ENCODE assay signal across 29 mouse cellular contexts in genomic region chr7:112801706-112802105, GRCm38 (mm10).
A peak's percentile ranks its signal among the peaks of the same experiment; 100 is the strongest.
DNase-seq lines count a peak whose midpoint lies in the region; ATAC-seq and TF ChIP-seq lines count a peak whose summit lies in the region.
"Had no signal": no experiment of that assay in that cellular context is flagged by ENCODE, and none has a peak within 500 bp of the region (broad histone marks: within the 10 kb centered on the region; RNA-seq: fewer than 3 reads in every experiment).

No protein-coding gene starts in this region.

- intact Hi-C loops in left cerebral cortex, postnatal 36 days (cut with DNase I): no loop called here

- no peaks in the 10 kb centered on the region for H3K27me3 ChIP-seq in forebrain, embryonic 12.5 days
- H3K27me3 ChIP-seq in forebrain, embryonic 10.5 days (ENCODE audit: poor library complexity, severe bottlenecking): no peaks in the 10 kb centered on the region
- H3K27me3 ChIP-seq in heart, postnatal 0 days (ENCODE audit: control insufficient read depth, insufficient read depth, low read length): no peaks in the 10 kb centered on the region
- H3K27me3 ChIP-seq in neural tube, embryonic 13.5 days: no peaks in the 10 kb centered on the region
- H3K27me3 ChIP-seq in neural tube, embryonic 15.5 days (replicated peaks): no peaks in the 10 kb centered on the region
- H3K27me3 ChIP-seq: CH12.LX; embryonic facial prominence, embryonic 15.5 days; heart, embryonic 15.5 days; intestine, embryonic 15.5 days; limb, embryonic 13.5 days; liver, embryonic 15.5 days; midbrain, embryonic 15.5 days had no signal

- no peak overlapping the region for H3K4me3 ChIP-seq in forebrain, embryonic 12.5 days (replicated peaks)
- no peak overlapping the region for H3K4me3 ChIP-seq in forebrain, embryonic 10.5 days
- H3K4me3 ChIP-seq in heart, postnatal 0 days (ENCODE audit: low read depth, low read length): no peak overlapping the region
- H3K4me3 ChIP-seq in neural tube, embryonic 13.5 days: no peak overlapping the region
- no peak overlapping the region for H3K4me3 ChIP-seq in neural tube, embryonic 15.5 days (replicated peaks)
- H3K4me3 ChIP-seq: embryonic facial prominence, embryonic 15.5 days; gastrocnemius, adult 2 months; heart, embryonic 15.5 days; hindbrain, embryonic 10.5 days; intestine, embryonic 15.5 days; limb, embryonic 13.5 days; liver, embryonic 15.5 days; midbrain, embryonic 15.5 days had no signal

- H3K27ac ChIP-seq in forebrain, embryonic 12.5 days: peak overlapping the region; percentile 9; the same call in 1 of the 2 replicates
- H3K27ac ChIP-seq in forebrain, embryonic 10.5 days: no peak overlapping the region
- 0 out of 2 replicates have a peak overlapping the region, but pooled peaks have one; percentile 7 for H3K27ac ChIP-seq in heart, postnatal 0 days (ENCODE audit: low read depth)
- H3K27ac ChIP-seq in neural tube, embryonic 13.5 days (replicated peaks): 0 out of 2 replicates have a peak overlapping the region, but pooled peaks have one; percentile 3
- H3K27ac ChIP-seq in neural tube, embryonic 15.5 days (replicated peaks): no peak overlapping the region; the same call in 1 of the 2 replicates
- H3K27ac ChIP-seq: embryonic facial prominence, embryonic 15.5 days; heart, embryonic 15.5 days; hindbrain, postnatal 0 days; intestine, embryonic 15.5 days; limb, embryonic 13.5 days; liver, embryonic 15.5 days; midbrain, embryonic 15.5 days had no signal

- DNase-seq in forebrain, embryonic 10.5 days (ENCODE audit: extremely low spot score, low spot score): no peak
- no peak for DNase-seq in heart, postnatal 0 days (ENCODE audit: low spot score)
- no peak for DNase-seq in heart, adult 18-20 months
- no peak for DNase-seq in urinary bladder, postnatal 25 days (ENCODE audit: low spot score)
- DNase-seq in left cerebral cortex, postnatal 36 days (ENCODE audit: low spot score in 2 of 2): no peak
- DNase-seq: adrenal gland, adult 2 months; adrenal gland, postnatal 36 days; cerebellum, adult 2 months; cerebellum, postnatal 14 days; gastrocnemius, adult 2 months; gastrocnemius, postnatal 36 days; kidney, adult 9 months; kidney, postnatal 10 days; lung, embryonic 14.5 days; lung, postnatal 14 days; thymus, postnatal 14 days had no signal

- no peak for ATAC-seq in forebrain, embryonic 12.5 days (ENCODE audit: low FRiP score)
- ATAC-seq in heart, postnatal 0 days (ENCODE audit: insufficient read depth, low read depth): no peak
- ATAC-seq in neural tube, embryonic 13.5 days (ENCODE audit: low read depth): no peak
- ATAC-seq in neural tube, embryonic 15.5 days (ENCODE audit: low FRiP score): no peak
- ATAC-seq: activated CD4-positive, CD25-positive, alpha-beta regulatory T cell, adult 4 months; hindbrain, postnatal 0 days; intestine, embryonic 15.5 days; midbrain, embryonic 15.5 days had no signal

- no peaks in the 10 kb centered on the region for H3K9me3 ChIP-seq in forebrain, embryonic 12.5 days
- H3K9me3 ChIP-seq in forebrain, embryonic 10.5 days: no peaks in the 10 kb centered on the region
- H3K9me3 ChIP-seq in heart, postnatal 0 days (replicated peaks; ENCODE audit: control insufficient read depth, low read length): no peaks in the 10 kb centered on the region
- H3K9me3 ChIP-seq in neural tube, embryonic 13.5 days: no peaks in the 10 kb centered on the region
- no peaks in the 10 kb centered on the region for H3K9me3 ChIP-seq in neural tube, embryonic 15.5 days (replicated peaks)
- H3K9me3 ChIP-seq: embryonic facial prominence, embryonic 15.5 days; heart, embryonic 15.5 days; hindbrain, embryonic 10.5 days; intestine, embryonic 15.5 days; limb, embryonic 13.5 days; liver, embryonic 15.5 days; midbrain, embryonic 15.5 days had no signal

- WGBS in forebrain, embryonic 12.5 days: 43% methylated on average over 8 of the region's 8 CpGs
- WGBS in forebrain, embryonic 10.5 days: 65% methylated on average over 8 of the region's 8 CpGs
- 41% methylated on average over 8 of the region's 8 CpGs for WGBS in heart, postnatal 0 days
- WGBS in neural tube, embryonic 13.5 days: 68% methylated on average over 8 of the region's 8 CpGs
- 58% methylated on average over 8 of the region's 8 CpGs for WGBS in neural tube, embryonic 15.5 days

- H3K36me3 ChIP-seq in forebrain, embryonic 12.5 days (replicated peaks): no peaks in the 10 kb centered on the region
- no peaks in the 10 kb centered on the region for H3K36me3 ChIP-seq in forebrain, embryonic 10.5 days (replicated peaks)
- H3K36me3 ChIP-seq in heart, postnatal 0 days (replicated peaks; ENCODE audit: control insufficient read depth, insufficient read depth, low read length): no peaks in the 10 kb centered on the region
- H3K36me3 ChIP-seq in neural tube, embryonic 13.5 days: no peaks in the 10 kb centered on the region
- no peaks in the 10 kb centered on the region for H3K36me3 ChIP-seq in neural tube, embryonic 15.5 days
- H3K36me3 ChIP-seq: embryonic facial prominence, embryonic 15.5 days; heart, embryonic 15.5 days; hindbrain, embryonic 10.5 days; intestine, embryonic 15.5 days; limb, embryonic 13.5 days; liver, embryonic 15.5 days; midbrain, embryonic 15.5 days had no signal

- TF ChIP-seq CTCF in heart, postnatal 0 days (IDR thresholded peaks at IDR 0.05; ENCODE audit: low read depth): no peak

- TF ChIP-seq EP300 in heart, postnatal 0 days (IDR thresholded peaks at IDR 0.05; ENCODE audit: low read depth): no peak

- H3K4me2 ChIP-seq in forebrain, embryonic 12.5 days: no peak overlapping the region
- H3K4me2 ChIP-seq in heart, postnatal 0 days (ENCODE audit: low read depth, low read length): no peak overlapping the region
- H3K4me2 ChIP-seq in neural tube, embryonic 13.5 days: no peak overlapping the region
- no peak overlapping the region for H3K4me2 ChIP-seq in neural tube, embryonic 15.5 days
- H3K4me2 ChIP-seq: embryonic facial prominence, embryonic 15.5 days; heart, embryonic 15.5 days; intestine, embryonic 15.5 days; limb, embryonic 13.5 days; liver, embryonic 15.5 days; lung, embryonic 14.5 days; midbrain, embryonic 15.5 days had no signal

- H3K4me1 ChIP-seq in forebrain, embryonic 12.5 days: peaks cover 49% of the 10 kb centered on the region
- H3K4me1 ChIP-seq in forebrain, embryonic 10.5 days: peaks cover 87% of the 10 kb centered on the region
- peaks cover 24% of the 10 kb centered on the region for H3K4me1 ChIP-seq in heart, postnatal 0 days (ENCODE audit: control insufficient read depth, insufficient read depth)
- peaks cover 77% of the 10 kb centered on the region for H3K4me1 ChIP-seq in neural tube, embryonic 13.5 days (replicated peaks)
- peaks cover 27% of the 10 kb centered on the region; the same call in 1 of the 2 replicates for H3K4me1 ChIP-seq in neural tube, embryonic 15.5 days

- no peak overlapping the region for H3K9ac ChIP-seq in forebrain, embryonic 12.5 days
- no peak overlapping the region for H3K9ac ChIP-seq in heart, postnatal 0 days (replicated peaks; ENCODE audit: low read depth, low read length)
- H3K9ac ChIP-seq in neural tube, embryonic 13.5 days: no peak overlapping the region
- no peak overlapping the region for H3K9ac ChIP-seq in neural tube, embryonic 15.5 days (replicated peaks)
- H3K9ac ChIP-seq: embryonic facial prominence, embryonic 15.5 days; heart, embryonic 15.5 days; intestine, embryonic 15.5 days; limb, embryonic 13.5 days; liver, embryonic 15.5 days; lung, embryonic 14.5 days; midbrain, embryonic 15.5 days had no signal

Comparison
In these comparisons a context has a peak if more than half of its experiments do, and no peak if none do; other contexts are left out.
1. H3K27ac ChIP-seq: peak in forebrain, embryonic 12.5 days (single experiment), heart, postnatal 0 days (single experiment) and neural tube, embryonic 13.5 days (single experiment); none in forebrain, embryonic 10.5 days (single experiment) and neural tube, embryonic 15.5 days (single experiment).